Mouse (Mus musculus): ENCODE measurements around the gene Vmn1r68. TPM values are rescaled to one million over a fixed set of nuclear protein-coding genes. Genes with fewer than 3 reads are reported as not detected.

Gene Vmn1r68
- polyA plus RNA-seq (2015; fragmentation: Nextera tagmentation; extraction: Ambion mirVana): not detected in 2 replicates

GRCm38 (mm10) chr7:10558385-10558784 is at the start of gene Vmn1r68:
Vmn1r68 (minus strand) TSS chr7:10558485.
- WGBS: 70% methylated on average over 2 of the region's 2 CpGs
- no peak for ATAC-seq (ENCODE audit: insufficient read depth, low FRiP score)

GRCm38 (mm10) chr7:10495578-10495977 is 62.7 kb downstream of the Vmn1r68 start:
- peak overlapping the region; percentile 45 for H3K4me2 ChIP-seq (ENCODE audit: low read depth, low read length)
- peaks cover 10% of the 10 kb centered on the region; the same call in 1 of the 2 replicates for H3K4me1 ChIP-seq (ENCODE audit: control insufficient read depth, insufficient read depth, low read length)
- WGBS: 37% methylated on average over 6 of the region's 6 CpGs
- 0 out of 2 replicates have a peak, but pooled peaks cover 2% of the 10 kb centered on the region for H3K36me3 ChIP-seq (ENCODE audit: control insufficient read depth, insufficient read depth, low read length)
- ATAC-seq (ENCODE audit: insufficient read depth, low FRiP score): peak; percentile 24; the same call in 1 of the 2 replicates
- H3K9me3 ChIP-seq (replicated peaks; ENCODE audit: control insufficient read depth, low read length): no peaks in the 10 kb centered on the region
- H3K27ac ChIP-seq (ENCODE audit: low read length): no peak overlapping the region
- peak overlapping the region; percentile 65 for H3K4me3 ChIP-seq (replicated peaks; ENCODE audit: low read length)
- no peaks in the 10 kb centered on the region for H3K27me3 ChIP-seq (ENCODE audit: control insufficient read depth, insufficient read depth, low read length)
- no peak overlapping the region for H3K9ac ChIP-seq (ENCODE audit: low read length)

More at GRCm38 (mm10) chr7:10558385-10558784, at the start of gene Vmn1r68:
- Histone ChIP-seq H3K9ac (ENCODE audit: low read length) (no peak within 1 kb of the TSS), H3K4me1 (ENCODE audit: control insufficient read depth, insufficient read depth, low read length) (no peaks in the 10 kb centered on the region), H3K27me3 (ENCODE audit: control insufficient read depth, insufficient read depth, low read length) (no peaks in the 10 kb centered on the region), H3K36me3 (ENCODE audit: control insufficient read depth, insufficient read depth, low read length) (no peaks in the 10 kb centered on the region), H3K4me3 (replicated peaks; ENCODE audit: low read length) (no peak within 1 kb of the TSS), H3K9me3 (replicated peaks; ENCODE audit: control insufficient read depth, low read length) (peaks cover 3% of the 10 kb centered on the region; the same call in 1 of the 2 replicates), H3K27ac (ENCODE audit: low read length) (no peak within 1 kb of the TSS), H3K4me2 (ENCODE audit: low read depth, low read length) (no peak within 1 kb of the TSS)

GRCm38 (mm10) chr7:10494786-10495521 is 63.3 kb downstream of the Vmn1r68 start, which contains the start of gene Zik1:
Zik1 (minus strand) TSS chr7:10495394.
- Histone ChIP-seq H3K4me2 (ENCODE audit: low read depth, low read length) (peak within 1 kb of the TSS; percentile 50), H3K9me3 (replicated peaks; ENCODE audit: control insufficient read depth, low read length) (no peaks in the 10 kb centered on the region), H3K9ac (ENCODE audit: low read length) (peak within 1 kb of the TSS; percentile 71), H3K27ac (ENCODE audit: low read length) (no peak within 1 kb of the TSS), H3K36me3 (ENCODE audit: control insufficient read depth, insufficient read depth, low read length) (peaks cover 7% of the 10 kb centered on the region; the same call in 1 of the 2 replicates), H3K4me3 (replicated peaks; ENCODE audit: low read length) (peak within 1 kb of the TSS; percentile 65), H3K27me3 (ENCODE audit: control insufficient read depth, insufficient read depth, low read length) (no peaks in the 10 kb centered on the region), H3K4me1 (ENCODE audit: control insufficient read depth, insufficient read depth, low read length) (peaks cover 10% of the 10 kb centered on the region; the same call in 1 of the 2 replicates)
- peak; percentile 98 for ATAC-seq (ENCODE audit: insufficient read depth, low FRiP score)
- WGBS: 2% methylated on average over 33 of the region's 33 CpGs

- 65% methylated on average over 18 of the region's 18 CpGs for WGBS
- Histone ChIP-seq H3K4me1 (ENCODE audit: control insufficient read depth, insufficient read depth, low read length) (no peaks in the 10 kb centered on the region), H3K27ac (ENCODE audit: low read length) (no peak overlapping the region), H3K4me3 (replicated peaks; ENCODE audit: low read length) (no peak overlapping the region; the same call in 1 of the 2 replicates), H3K36me3 (ENCODE audit: control insufficient read depth, insufficient read depth, low read length) (no peaks in the 10 kb centered on the region), H3K4me2 (ENCODE audit: low read depth, low read length) (0 out of 2 replicates have a peak overlapping the region, but pooled peaks have one; percentile 9), H3K9ac (ENCODE audit: low read length) (no peak overlapping the region), H3K27me3 (ENCODE audit: control insufficient read depth, insufficient read depth, low read length) (no peaks in the 10 kb centered on the region), H3K9me3 (replicated peaks; ENCODE audit: control insufficient read depth, low read length) (no peaks in the 10 kb centered on the region)
- no peak for ATAC-seq (ENCODE audit: insufficient read depth, low FRiP score)
Measured at GRCm38 (mm10) chr7:10480588-10481233, 77.6 kb downstream of the Vmn1r68 start.

GRCm38 (mm10) chr7:10479813-10480212 is 78.5 kb downstream of the Vmn1r68 start:
- no peak overlapping the region for H3K4me3 ChIP-seq (replicated peaks; ENCODE audit: low read length)
- no peaks in the 10 kb centered on the region for H3K36me3 ChIP-seq (ENCODE audit: control insufficient read depth, insufficient read depth, low read length)
- H3K4me2 ChIP-seq (ENCODE audit: low read depth, low read length): no peak overlapping the region
- H3K9ac ChIP-seq (ENCODE audit: low read length): no peak overlapping the region
- no peak for ATAC-seq (ENCODE audit: insufficient read depth, low FRiP score)
- H3K27me3 ChIP-seq (ENCODE audit: control insufficient read depth, insufficient read depth, low read length): no peaks in the 10 kb centered on the region
- H3K4me1 ChIP-seq (ENCODE audit: control insufficient read depth, insufficient read depth, low read length): no peaks in the 10 kb centered on the region
- H3K9me3 ChIP-seq (replicated peaks; ENCODE audit: control insufficient read depth, low read length): no peaks in the 10 kb centered on the region
- no peak overlapping the region for H3K27ac ChIP-seq (ENCODE audit: low read length)

- Histone ChIP-seq H3K36me3 (ENCODE audit: control insufficient read depth, insufficient read depth, low read length) (no peaks in the 10 kb centered on the region), H3K4me2 (ENCODE audit: low read depth, low read length) (no peak overlapping the region), H3K27ac (ENCODE audit: low read length) (no peak overlapping the region), H3K9me3 (replicated peaks; ENCODE audit: control insufficient read depth, low read length) (no peaks in the 10 kb centered on the region), H3K4me3 (replicated peaks; ENCODE audit: low read length) (no peak overlapping the region), H3K9ac (ENCODE audit: low read length) (no peak overlapping the region), H3K4me1 (ENCODE audit: control insufficient read depth, insufficient read depth, low read length) (no peaks in the 10 kb centered on the region), H3K27me3 (ENCODE audit: control insufficient read depth, insufficient read depth, low read length) (no peaks in the 10 kb centered on the region)
- 70% methylated on average over 3 of the region's 3 CpGs for WGBS
- ATAC-seq (ENCODE audit: insufficient read depth, low FRiP score): no peak
Measured at GRCm38 (mm10) chr7:10458166-10458565, 100.1 kb downstream of the Vmn1r68 start.

Other genes with a start within 250 kb of the Vmn1r68 start
- gene Vmn1r67, start 115.2 kb downstream of the Vmn1r68 start, polyA plus RNA-seq (2015; fragmentation: Nextera tagmentation; extraction: Ambion mirVana): not detected in 2 replicates
- gene Zik1, start 63.1 kb downstream of the Vmn1r68 start, polyA plus RNA-seq (2015; fragmentation: Nextera tagmentation; extraction: Ambion mirVana): 7.7 and 7.9 TPM in 2 replicates
- not detected in 2 replicates for gene Vmn1r69, start 55.2 kb upstream of the Vmn1r68 start, polyA plus RNA-seq (2015; fragmentation: Nextera tagmentation; extraction: Ambion mirVana)
- not detected in 2 replicates for gene Vmn1r70, start 73.0 kb upstream of the Vmn1r68 start, polyA plus RNA-seq (2015; fragmentation: Nextera tagmentation; extraction: Ambion mirVana)
- gene Nlrp4b, start 129.3 kb upstream of the Vmn1r68 start, polyA plus RNA-seq (2015; fragmentation: Nextera tagmentation; extraction: Ambion mirVana): not detected in 2 replicates
- gene Vmn1r71, start 195.9 kb upstream of the Vmn1r68 start, polyA plus RNA-seq (2015; fragmentation: Nextera tagmentation; extraction: Ambion mirVana): not detected in 2 replicates